Mouse (Mus musculus) heart, adult 9 months (tissue): ENCODE data around the gene Tmem51.
"Not testable (repeated sequence)": the region's sequence is repeated elsewhere in the genome, so short reads cannot be mapped to it uniquely, and the experiment has no call there.

ENCODE experiments used
- DNase-seq, 2 experiments: peaks; one replicate each; pipeline ENCODE4 v3.0.0; 2022; ENCODE audit warnings: low spot score in 2 of 2

Gene Tmem51

GRCm38 (mm10) chr4:142024536-142024935 lies 59.6 kb downstream of the Tmem51 start:
- DNase-seq, result no peak

- DNase-seq, result no peak
These were observed 60.9 kb downstream of the Tmem51 start for GRCm38 (mm10) chr4:142023166-142023565.

GRCm38 (mm10) chr4:142017686-142018085 lies 66.4 kb downstream of the Tmem51 start:
- DNase-seq, result peak in 1 of 2 experiments; percentile 11

- DNase-seq, result peak; percentile 35 to 55
These were observed 69.2 kb downstream of the Tmem51 start, which contains the start of gene Fhad1 for GRCm38 (mm10) chr4:142014659-142015608. Gene Fhad1 (minus strand): TSS chr4:142015082.

GRCm38 (mm10) chr4:142011236-142011635 lies 72.9 kb downstream of the Tmem51 start:
- DNase-seq, result no peak

GRCm38 (mm10) chr4:142010441-142010840 lies 73.7 kb downstream of the Tmem51 start:
- DNase-seq, result no peak

GRCm38 (mm10) chr4:142008206-142008605 lies 75.9 kb downstream of the Tmem51 start:
- no peak for DNase-seq

GRCm38 (mm10) chr4:142000581-142000980 lies 83.5 kb downstream of the Tmem51 start:
- DNase-seq, result no peak

- no peak for DNase-seq
These were observed 84.5 kb downstream of the Tmem51 start for GRCm38 (mm10) chr4:141999494-142000074.

- DNase-seq, result no peak
These were observed 85.8 kb downstream of the Tmem51 start for GRCm38 (mm10) chr4:141998282-141998821.

GRCm38 (mm10) chr4:141996880-141997279 lies 87.2 kb downstream of the Tmem51 start:
- DNase-seq, result no peak

GRCm38 (mm10) chr4:141996086-141996485 lies 88.0 kb downstream of the Tmem51 start:
- DNase-seq, result no peak

GRCm38 (mm10) chr4:141994062-141994471 lies 90.0 kb downstream of the Tmem51 start:
- not testable (repeated sequence) for DNase-seq

GRCm38 (mm10) chr4:141993347-141994061 lies 90.6 kb downstream of the Tmem51 start:
- no peak for DNase-seq

GRCm38 (mm10) chr4:141992530-141993204 lies 91.4 kb downstream of the Tmem51 start:
- DNase-seq, result no peak

- DNase-seq, result no peak
These were observed 95.9 kb downstream of the Tmem51 start for GRCm38 (mm10) chr4:141988178-141988577.

- no peak for DNase-seq
These were observed 100.4 kb downstream of the Tmem51 start for GRCm38 (mm10) chr4:141983689-141984088.

- DNase-seq, result no peak
These were observed 102.6 kb downstream of the Tmem51 start for GRCm38 (mm10) chr4:141981475-141981874.
